Mouse (Mus musculus): ENCODE measurements at regions not wholly inside any gene's neighbourhood (a gene's known extent, or its start where the extent isn't known, plus 50 kb on each side); places are given as distances from the start of the nearest gene placed in this dataset.

- TF ChIP-seq CTCF (IDR thresholded peaks at IDR 0.05; ENCODE audit: low read depth) (no peak), EP300 (IDR thresholded peaks at IDR 0.05; ENCODE audit: low read depth) (no peak)
Measured at GRCm38 (mm10) chr11:29017406-29017805, 113.1 kb upstream of the Pnpt1 start.
